Mouse (Mus musculus) left cerebral cortex, postnatal 36 days (tissue): ENCODE results near the gene Esr2. TPM values are rescaled to one million over a fixed set of nuclear protein-coding genes. Genes with fewer than 3 reads are reported as not detected.
"Not testable (repeated sequence)": the region's sequence is repeated elsewhere in the genome, so short reads cannot be mapped to it uniquely, and the experiment has no call there.

Experiments
- DNase-seq, 2 experiments: peaks; one replicate each; pipeline ENCODE4 v3.0.0; 2021 to 2022; ENCODE audit warnings: low spot score in 2 of 2, mixed read lengths in 1 of 2
- intact Hi-C: fragments of 180-260 bp; cut with DNase I; formaldehyde crosslinking; loops from one replicate; pipeline ENCODE4 v1.15.1; 2025
- total RNA-seq, 2 experiments: library from RNA; stranded (reverse); gene quantifications; 2 replicates each; pipeline ENCODE4 v1.2.3; 2021

Gene Esr2
- total RNA-seq, 2 experiments from 2014 or later, result 0.20 to 0.34 TPM

DNA sequence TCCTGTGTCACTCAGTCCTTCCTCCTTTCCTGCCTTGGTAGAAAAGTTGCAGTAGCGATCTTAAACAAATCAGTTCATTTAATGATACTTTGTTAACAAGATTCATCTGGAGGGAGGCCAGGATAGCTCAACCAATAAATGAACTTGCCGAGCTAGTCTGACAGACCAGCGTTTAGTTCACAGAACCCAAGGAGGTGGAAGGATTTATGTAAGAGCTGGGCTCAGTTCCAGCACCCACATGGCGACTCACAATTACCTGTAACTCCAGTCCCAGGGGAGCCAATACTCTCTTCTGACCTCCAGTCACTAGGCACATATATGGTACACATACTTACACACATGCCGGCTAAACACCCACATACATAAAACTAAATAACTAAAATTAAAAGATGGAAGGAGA lies 2.0 kb upstream of the Esr2 start:
- intact Hi-C loops, result loop anchor here (2.0 kb wide), 1 partner anchor 162 kb away; no protein-coding TSS in a partner anchor
- DNase-seq, result no peak

- DNase-seq, result peak; percentile 29 to 46
Observed at GRCm38 (mm10) chr12:76177864-76178518, 932 bp upstream of the Esr2 start.

GRCm38 (mm10) chr12:76165641-76166040 lies 11.4 kb downstream of the Esr2 start:
- intact Hi-C loops, result no loop called here

More at GRCm38 (mm10) chr12:76177864-76178518, 932 bp upstream of the Esr2 start:
- intact Hi-C loops, result loop anchor here (2.0 kb wide), 1 partner anchor 161 kb away; no protein-coding TSS in a partner anchor

GRCm38 (mm10) chr12:76152389-76152788 lies 24.7 kb downstream of the Esr2 start:
- intact Hi-C loops, DNase-seq: not testable (repeated sequence)

More at GRCm38 (mm10) chr12:76165641-76166040, 11.4 kb downstream of the Esr2 start:
- no peak for DNase-seq

DNA sequence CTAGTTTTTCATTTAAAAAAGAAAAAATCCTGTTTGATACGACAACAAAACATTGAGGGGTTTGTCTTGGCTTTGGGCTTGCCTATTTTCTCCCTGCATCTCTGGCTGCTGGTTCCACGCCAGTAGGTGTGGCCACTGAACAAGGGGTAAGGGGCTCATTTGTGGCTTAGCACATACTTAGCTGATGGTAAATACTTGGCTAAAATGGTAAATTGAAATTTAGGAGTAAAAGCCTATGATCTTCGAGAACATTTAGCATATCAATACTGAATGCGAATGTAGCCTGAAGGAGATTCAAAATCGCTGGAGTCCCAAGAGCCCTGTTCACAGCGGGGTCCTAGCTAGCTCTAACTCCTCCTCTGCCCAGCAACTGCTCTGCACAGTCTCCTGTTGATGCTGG lies 40.4 kb downstream of the Esr2 start:
- intact Hi-C loops, result no loop called here
- DNase-seq, result no peak

GRCm38 (mm10) chr12:76133081-76133480 lies 44.0 kb downstream of the Esr2 start:
- intact Hi-C loops, DNase-seq: not testable (repeated sequence)

DNA sequence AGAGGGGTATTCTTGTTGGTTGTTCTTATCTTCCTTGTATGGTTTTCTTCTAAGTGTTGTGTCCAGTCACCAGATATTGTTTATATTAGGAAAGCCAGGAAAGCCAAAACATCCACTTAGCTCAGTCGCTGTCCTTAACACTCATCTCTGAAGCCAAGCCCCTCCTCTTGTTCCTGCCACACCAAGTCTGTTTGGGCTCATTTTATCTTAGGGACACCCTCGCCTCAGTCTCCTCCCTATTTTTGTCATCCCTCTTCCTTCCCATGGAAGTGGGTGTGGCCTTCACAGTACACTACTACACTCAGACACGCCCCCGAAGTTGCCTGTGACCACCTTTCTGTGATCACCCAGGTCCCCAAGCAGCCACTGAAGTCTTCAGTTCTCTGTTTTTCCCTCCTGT lies 44.5 kb downstream of the Esr2 start:
- intact Hi-C loops, result no loop called here

DNA sequence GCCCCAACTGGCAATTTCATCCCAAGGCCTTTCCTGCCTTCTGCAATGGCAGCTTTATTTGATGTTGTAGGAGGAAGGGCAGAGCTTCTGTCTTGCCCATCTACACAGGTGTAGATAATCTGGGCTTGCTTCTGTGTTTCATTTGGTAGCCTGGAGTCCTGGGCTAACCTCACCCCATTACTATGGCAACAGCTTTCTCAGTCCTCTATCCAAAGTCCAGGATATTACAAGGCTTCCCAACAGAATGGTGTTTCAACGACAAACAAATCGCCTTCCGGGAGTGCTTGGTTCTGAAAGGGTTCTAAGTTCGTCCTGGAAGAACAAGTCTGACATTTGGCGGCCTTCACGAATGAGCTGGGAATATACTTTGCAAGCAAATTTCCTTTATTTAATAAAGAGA lies 46.2 kb downstream of the Esr2 start:
- no peak for DNase-seq

More for the DNA sequence above, 44.5 kb downstream of the Esr2 start:
- no peak for DNase-seq

DNA sequence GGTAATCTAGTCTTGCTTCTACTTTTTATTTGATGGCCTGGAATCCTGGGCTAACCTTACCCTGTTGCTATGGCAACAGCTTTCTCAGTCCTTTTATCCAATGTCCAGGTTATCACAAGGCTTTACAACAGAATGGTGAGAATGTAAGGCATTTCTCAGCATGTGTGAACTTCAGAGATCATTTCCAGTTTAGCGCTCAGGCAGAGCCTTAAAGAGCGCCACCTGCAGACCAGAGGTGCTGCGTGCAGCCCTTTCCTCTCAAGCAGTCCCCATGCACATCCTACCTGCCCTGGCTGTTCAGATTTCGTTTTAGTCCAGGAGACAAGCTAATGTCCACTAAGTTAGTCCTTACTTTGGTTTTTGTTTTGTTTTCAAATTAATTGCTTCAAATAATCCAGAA lies 46.8 kb downstream of the Esr2 start:
- intact Hi-C loops, result no loop called here
- DNase-seq, result no peak

More for the DNA sequence above, 46.2 kb downstream of the Esr2 start:
- intact Hi-C loops, result no loop called here

GRCm38 (mm10) chr12:76128831-76129230 lies 48.2 kb downstream of the Esr2 start:
- intact Hi-C loops, result no loop called here

DNA sequence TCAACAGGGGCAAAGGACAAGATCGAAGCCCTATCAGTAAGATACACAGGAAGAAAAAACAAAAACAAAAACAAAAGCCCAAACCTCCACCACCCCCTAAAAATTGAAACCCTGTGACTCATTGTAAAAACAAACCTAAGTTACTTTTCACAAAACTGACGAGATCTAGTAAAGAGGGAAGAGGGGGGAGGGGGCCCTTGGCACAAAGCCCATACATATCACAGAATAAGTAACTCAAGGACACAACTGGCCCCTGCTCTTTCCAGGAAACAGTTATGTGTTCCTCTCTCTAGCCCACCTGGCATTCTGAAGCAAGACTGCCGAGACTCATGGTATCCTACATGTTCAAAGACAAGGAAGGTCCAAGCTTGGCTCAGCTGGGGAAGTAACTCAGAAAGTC lies 48.8 kb downstream of the Esr2 start:
- no peak for DNase-seq
- intact Hi-C loops, result no loop called here

More at GRCm38 (mm10) chr12:76128831-76129230, 48.2 kb downstream of the Esr2 start:
- DNase-seq, result no peak

GRCm38 (mm10) chr12:76123223-76123622 lies 53.8 kb downstream of the Esr2 start:
- intact Hi-C loops, result no loop called here
- DNase-seq, result no peak

DNA sequence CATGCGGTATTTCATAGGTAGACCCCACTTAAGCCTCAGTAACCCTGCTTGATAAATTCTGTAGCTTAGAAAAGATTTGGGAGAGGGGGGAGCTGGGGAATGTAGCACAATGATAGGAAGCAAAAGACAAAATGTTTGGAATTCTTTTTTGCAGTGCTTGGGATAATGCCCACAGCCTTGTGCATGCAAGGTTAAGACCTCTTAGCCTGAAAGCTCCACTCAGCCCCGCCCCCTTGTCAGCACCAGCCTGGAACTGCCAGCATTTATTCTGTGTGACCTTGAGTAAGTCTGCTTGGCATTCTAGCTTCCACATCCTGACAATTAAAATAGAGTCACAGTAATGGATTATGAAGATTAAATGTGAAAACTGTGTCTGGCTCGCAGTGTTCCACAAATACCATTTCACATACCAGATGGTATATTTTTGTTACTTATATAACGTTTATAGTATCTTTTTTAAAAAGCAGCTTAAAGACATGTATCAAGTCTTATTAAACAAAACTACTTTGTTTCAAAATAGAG lies 59.4 kb downstream of the Esr2 start:
- intact Hi-C loops, result no loop called here
- no peak for DNase-seq

DNA sequence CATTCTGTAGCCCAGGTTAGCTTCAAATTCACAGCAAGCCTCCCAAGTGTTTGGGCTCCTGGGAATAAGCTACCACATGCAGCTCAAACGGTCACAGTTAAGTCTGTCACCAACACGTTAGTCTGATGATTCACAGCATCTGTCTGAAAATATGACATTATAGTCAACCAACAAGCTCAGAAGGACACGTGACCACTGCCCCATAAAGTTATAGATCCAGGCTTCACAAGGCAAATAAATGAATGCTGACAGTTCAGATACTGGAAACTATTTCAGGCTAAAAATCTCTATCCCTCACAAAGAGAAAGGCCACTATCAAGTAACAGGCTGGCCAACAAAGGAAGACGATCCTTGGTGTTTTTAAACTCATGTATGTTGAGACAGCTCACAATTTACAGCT lies 60.5 kb downstream of the Esr2 start:
- intact Hi-C loops, result no loop called here
- no peak for DNase-seq

GRCm38 (mm10) chr12:76111046-76111445 lies 66.0 kb downstream of the Esr2 start:
- intact Hi-C loops, result no loop called here
- DNase-seq, result no peak

- no peak for DNase-seq
- intact Hi-C loops, result no loop called here
Observed at GRCm38 (mm10) chr12:76109646-76110405, 67.2 kb downstream of the Esr2 start.

- intact Hi-C loops, result no loop called here
- DNase-seq, result no peak
Observed at GRCm38 (mm10) chr12:76104596-76105351, 72.3 kb downstream of the Esr2 start.

GRCm38 (mm10) chr12:76102621-76103020 lies 74.4 kb downstream of the Esr2 start:
- intact Hi-C loops, result no loop called here
- peak; percentile 35 to 38 for DNase-seq

DNA sequence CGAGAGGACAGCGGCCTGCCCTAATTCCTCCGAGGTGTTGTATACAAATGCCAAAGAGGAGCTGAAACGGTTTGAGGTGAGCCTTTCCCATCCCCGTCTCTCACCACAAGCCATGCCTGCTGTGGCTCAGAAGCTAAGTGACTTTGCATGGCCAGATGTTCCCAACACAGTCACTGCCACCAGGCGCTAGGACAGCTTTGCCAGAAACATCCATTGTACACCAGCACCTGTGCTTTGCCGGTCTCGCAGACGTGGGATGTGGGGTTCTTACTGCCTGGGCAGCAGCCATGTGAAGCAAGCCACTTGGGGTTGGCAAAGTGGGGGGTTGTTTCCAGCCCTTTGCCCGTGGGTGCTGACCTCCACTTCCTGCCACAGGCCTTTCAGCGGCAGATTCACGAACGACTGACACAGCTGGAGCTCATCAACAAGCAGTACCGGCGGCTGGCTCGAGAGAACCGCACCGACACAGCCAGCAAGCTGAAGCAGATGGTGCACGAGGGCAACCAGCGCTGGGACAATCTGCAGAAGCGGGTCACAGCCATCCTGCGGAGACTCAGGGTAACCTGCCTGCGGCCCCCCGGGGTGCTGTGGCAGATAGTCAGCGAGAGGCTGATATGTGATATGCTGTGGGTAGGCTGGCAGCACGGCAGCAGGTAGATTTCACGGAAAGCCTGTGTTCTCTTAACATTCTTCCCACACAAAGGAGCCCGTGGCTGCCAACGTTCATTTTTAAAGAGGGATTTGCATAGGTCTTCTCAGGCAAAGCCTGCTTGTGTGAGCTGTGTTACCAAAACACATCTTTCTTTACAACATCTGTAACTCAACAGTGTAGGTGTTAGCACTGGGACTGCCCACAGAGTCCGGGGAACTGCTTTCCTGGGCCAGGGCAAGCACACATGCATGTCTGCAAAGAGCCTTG lies 81.7 kb downstream of the Esr2 start:
- intact Hi-C loops, result no loop called here
- DNase-seq, result peak; percentile 24 to 42
